Mouse (Mus musculus): ENCODE measurements around the gene Vti1a.

The Vti1a gene

DNA sequence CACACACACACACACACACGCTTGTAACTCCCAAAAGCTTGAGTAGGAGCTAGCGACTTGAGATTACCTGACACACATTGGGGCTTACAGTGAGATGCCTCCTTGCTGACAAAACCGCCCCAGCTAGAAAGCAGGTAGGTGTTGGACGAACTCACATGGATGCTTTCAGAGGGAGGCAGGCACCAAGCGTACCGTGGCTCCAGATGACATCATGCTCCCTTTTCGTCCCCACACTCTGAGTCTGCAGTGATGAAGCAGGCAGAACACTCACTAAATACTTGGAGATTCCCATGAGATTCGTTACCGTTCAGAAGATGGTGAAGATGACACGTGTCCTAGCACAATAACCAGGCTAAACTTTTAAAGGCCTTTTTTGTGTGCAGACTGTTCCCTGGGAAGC is 245.4 kb downstream of the Vti1a start:
- DNase-seq (ENCODE audit: low read depth), result no peak

DNA sequence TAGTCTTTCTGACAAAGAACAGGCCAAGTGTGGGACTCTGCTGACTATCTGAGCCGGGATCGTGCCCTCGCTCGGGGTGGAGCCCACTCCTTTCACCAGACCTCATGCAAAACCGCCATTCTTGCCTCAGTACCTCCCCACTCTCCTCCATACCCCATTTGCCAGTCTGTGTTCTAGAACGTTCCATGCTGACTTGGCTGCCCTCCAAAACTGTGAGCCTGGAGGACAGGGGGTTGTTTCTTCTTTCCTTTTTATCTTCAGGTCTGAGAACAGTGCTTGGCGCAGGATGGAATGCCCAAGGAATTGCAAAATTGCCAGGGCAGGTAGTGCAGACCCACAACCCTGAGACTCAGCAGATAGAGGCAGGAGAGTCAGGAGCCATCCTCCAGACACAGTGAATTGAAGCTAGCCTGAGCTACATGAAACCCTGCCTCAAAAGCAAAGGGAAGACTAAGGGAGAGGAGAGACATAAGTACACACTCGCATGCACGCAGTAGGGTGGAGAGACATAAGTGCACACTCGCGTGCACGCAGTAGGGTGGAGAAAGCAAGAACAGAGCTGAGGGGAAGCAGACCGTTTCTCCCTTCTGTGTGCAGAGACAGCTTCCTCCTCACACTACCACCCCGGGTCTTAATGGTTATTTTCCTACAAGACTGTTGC is 246.5 kb downstream of the Vti1a start:
- DNase-seq (ENCODE audit: low read depth), result no peak

GRCm38 (mm10) chr19:55563148-55563651 is 247.1 kb downstream of the Vti1a start:
- DNase-seq (ENCODE audit: low read depth), result no peak

- DNase-seq (ENCODE audit: low read depth), result no peak
Measured at GRCm38 (mm10) chr19:55564104-55564938, 248.2 kb downstream of the Vti1a start.

- no peak for DNase-seq (ENCODE audit: low read depth)
Measured at GRCm38 (mm10) chr19:55565111-55565510, 249.0 kb downstream of the Vti1a start.

DNA sequence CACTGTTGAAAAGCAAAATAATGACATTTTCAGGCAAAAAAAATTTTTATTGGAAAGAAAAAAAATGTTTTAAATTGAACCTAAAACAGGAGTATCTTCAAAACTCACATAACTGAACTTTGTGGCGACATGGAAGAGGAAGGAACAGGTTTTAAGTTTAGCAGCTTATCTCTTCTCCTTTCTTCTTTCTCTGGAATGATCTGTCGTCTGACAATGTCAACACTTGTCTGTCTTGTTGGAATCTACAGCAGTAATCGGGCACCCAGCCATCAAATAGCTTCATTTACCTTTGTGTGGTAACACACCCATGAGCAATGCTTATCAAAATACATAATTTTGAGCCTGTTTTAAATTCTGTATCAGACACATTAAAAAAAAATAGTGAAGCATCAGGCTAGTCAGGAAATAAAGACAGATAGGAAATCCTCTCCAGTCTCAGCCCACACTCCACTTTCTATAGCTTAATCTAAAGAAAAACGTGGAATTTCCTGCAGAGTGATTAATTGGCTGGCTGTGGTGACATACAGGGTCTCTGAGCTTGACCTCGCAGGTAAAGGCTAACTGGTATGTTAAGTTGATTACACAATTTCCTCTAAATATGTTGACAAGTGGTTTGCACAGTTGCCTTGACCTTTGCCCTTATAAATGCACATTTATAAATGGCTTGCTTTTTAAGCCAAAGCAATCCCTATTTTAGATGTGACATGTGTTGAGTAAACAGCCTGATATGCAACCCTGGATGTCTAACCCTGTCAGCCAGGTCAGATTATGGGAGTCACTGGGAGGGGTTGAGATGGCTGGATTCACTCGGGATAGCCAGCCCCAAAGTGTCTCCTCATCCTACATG is 249.7 kb downstream of the Vti1a start:
- DNase-seq (ENCODE audit: low read depth), result no peak

DNA sequence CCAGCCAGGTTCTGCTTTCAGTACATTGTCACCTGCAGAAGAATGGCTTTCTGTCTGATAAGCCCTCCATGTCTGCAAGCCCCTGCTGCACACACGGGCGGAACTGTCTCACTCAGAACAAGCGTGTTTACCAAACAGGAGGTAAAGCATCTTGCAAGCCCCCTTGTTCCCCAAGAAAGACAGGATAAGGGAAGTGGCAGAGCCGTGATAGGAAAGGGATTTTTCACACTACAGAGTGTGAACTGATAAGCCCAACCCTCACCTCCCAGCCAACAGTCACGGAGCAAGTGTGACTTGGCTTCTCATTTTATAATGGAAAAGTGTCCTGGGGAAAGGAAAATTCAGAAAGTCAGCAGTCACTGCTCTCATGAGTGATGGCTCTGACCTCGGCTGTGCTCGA is 253.0 kb downstream of the Vti1a start:
- DNase-seq (ENCODE audit: low read depth), result no peak

DNA sequence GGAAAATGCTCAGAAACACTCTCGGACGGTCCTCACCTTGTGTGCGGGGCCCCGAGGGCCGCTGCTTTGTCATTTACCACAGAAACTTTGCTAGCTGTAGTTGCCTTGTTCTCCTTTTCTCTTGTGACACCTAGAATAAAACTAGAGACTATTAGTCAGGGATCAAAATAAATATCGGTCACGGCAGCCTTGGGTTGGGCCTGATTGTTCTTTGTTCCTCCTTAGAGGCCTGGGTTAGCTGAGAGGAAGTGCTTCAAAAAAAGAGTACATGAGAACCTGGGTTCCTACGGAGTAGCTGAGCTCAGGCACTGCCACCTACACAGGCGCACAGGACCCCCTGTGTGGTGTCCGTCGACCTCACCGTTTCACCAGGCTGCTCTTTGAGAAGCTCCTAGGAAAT is 253.8 kb downstream of the Vti1a start:
- DNase-seq (ENCODE audit: low read depth), result no peak

DNA sequence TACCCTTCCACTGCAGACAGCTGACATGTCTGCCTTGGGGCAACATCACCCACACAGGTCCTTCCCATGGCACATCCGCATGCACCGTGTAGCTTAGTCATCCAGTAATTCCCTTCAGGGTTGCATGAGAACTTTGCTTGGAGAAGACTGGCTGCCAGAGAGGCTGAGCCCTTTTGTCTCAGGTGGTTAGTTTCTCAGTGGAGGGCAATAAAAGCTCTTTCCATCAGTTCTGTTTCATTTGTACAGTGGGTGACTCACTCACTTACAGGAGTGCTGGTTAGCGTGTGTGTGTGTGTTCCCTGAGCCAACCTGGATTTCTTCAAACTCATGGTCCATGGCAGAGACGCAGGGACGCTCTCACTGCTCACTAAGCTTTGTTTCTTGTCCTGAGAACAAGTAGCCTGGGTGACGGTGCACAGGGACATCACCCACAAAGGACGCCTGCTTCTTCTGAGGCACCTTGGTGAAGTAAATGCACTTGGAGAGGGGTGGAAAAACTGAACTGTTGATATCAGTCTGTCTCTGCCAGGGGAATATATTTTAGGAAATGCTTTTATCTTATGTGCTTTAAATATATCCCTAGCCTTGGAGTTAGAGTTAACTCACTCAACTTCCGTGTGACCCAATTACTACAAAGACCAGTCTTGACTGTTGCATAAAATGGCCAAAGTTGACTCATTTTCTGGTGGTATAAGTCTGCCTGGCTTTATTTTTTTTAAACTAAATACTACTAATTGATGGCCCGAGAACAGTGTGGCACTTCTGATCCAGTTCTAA is 254.6 kb downstream of the Vti1a start:
- DNase-seq (ENCODE audit: low read depth), result peak; percentile 35

DNA sequence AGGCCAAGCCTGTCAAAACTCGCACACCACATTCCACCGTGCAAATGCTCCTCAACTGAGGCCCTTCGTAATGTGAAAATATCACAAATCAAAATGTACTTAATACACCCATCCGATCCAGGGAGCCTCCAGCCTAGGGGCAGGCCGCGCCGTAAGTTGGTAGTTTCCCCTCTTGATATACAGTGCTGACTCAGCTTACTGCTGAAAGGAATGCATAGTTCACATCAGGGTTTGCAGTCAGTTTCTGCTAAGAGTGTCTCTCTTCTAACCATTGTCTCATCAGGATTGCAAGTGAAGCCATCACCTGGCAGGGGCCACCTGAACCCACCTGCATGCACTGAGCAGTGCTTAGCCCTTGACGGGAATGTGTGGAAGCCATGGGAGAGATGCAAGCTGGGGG is 255.4 kb downstream of the Vti1a start:
- DNase-seq (ENCODE audit: low read depth), result no peak

- DNase-seq (ENCODE audit: low read depth), result no peak
Measured at GRCm38 (mm10) chr19:55577306-55578042, 261.4 kb downstream of the Vti1a start.

DNA sequence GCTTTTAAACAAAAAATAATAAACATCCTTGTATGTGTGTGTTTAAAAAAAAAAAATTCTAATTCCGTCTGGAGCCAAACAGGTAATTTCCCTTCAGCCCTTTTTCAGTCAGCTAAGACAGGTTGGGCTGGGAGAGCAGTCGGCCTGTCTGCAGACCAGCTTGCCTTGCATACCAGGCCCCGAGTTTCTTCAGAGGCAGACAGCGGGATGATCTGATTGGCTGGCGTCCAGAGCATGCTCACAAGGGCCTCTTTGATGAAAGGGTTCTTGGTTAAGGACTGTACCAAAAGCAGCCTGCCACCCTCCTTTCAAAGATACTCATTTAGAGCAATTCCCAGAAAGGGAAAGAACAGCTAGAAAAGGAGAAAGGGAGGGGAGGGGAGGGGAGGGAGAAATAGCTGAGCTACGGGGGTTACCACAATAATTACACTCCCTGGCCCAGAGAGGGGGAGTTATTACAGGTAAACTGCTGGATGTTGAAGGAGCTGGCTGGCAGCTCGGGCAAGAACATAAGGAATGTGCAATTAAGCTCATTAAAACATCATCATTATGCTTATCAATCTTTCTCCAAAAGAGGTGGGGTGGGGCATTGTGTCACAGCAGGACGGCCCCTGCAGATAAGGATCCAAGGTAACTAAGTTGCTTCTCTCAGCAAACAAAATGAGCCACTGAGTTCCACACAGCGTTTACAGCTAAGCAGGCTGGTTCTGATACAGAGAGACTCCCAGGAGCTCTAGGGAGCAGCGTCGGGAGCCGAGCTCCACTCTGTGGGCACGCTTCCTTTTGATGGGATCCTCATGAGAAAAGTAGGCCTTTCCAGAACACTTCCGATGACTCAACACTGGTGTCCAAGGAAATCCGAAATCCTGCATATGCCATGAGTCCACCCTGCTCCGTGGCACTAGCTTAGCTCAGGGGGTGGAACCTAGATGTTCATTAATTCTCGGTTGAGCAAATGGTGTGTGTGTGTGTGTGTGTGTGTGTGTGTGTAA is 262.3 kb downstream of the Vti1a start:
- DNase-seq (ENCODE audit: low read depth), result no peak

GRCm38 (mm10) chr19:55579310-55579709 is 263.2 kb downstream of the Vti1a start:
- no peak for DNase-seq (ENCODE audit: low read depth)

DNA sequence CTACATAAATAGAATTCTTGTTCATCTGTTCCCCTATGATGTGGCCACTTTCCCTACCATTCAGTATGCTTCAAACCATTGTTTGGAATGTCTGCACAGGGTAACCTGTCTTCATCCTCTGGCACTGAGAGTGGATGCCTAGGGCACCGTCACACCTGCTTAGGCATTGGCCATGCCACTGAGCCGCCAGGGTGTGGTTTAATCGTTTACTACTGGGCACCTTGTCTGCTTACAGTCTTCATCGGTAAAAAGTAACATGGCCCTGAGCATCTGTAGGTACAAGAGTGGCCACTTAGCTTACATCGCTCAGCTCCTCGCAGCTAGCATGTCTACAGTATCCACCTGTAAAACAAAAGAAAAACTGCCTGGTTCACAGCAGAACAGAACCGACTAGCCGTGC is 264.1 kb downstream of the Vti1a start:
- DNase-seq (ENCODE audit: low read depth), result no peak

- no peak for DNase-seq (ENCODE audit: low read depth)
Measured at GRCm38 (mm10) chr19:55580667-55581066, 264.6 kb downstream of the Vti1a start.

GRCm38 (mm10) chr19:55582896-55583653 is 267.0 kb downstream of the Vti1a start:
- no peak for DNase-seq (ENCODE audit: low read depth)

DNA sequence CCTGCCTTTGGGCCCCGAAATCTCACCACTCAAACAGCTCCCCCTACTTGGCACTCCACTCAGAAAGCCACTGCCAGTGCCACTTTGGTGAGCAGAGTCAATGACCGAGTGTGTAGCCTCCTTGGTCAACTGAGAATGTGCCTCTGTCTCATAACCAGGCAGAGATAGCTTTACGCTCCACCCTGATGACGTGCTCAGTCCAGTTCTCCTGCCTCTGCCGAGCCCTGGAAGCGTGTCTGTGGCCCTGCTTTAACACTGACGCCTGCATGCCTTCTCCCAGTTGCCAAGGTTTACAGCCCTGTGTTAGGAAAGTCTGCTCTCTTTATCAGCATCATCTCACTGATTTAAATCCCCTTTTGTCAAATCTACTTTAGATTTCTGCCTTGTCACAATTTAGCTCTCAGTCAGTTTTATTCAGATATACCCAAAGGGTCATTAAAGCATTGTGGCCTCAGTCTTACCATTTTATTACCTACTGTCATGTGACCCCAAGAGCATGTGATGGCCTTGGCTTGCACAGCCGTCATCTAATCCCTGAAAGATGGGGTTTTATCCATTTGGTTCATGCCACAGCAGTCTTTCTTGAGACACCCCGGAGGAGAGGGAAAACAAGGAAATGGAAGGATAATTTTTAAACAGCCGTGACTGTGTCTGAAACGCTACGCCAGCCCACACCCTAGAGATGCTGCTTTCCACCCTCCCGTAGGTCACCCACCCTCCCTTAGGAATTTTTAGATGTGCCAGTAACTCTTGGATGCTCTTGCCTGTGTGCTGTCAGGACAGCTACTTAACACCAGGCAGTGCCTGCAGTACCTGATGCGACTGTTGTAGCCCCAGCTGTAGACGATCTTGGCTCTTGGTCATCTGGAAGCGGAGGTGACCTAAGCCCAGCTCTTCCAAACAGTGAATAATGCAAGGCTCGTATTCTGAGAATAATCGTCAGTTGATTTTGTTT is 269.5 kb downstream of the Vti1a start:
- no peak for DNase-seq (ENCODE audit: low read depth)
